Mouse (Mus musculus) kidney, postnatal 36 days (tissue): Measurements from ENCODE around the gene Dnase2a.

Source experiments
- DNase-seq, 2 experiments: peaks; one replicate each; pipeline ENCODE4 v3.0.0; 2021 to 2022; ENCODE audit warnings: mixed read lengths in 2 of 2

Dnase2a gene

DNA sequence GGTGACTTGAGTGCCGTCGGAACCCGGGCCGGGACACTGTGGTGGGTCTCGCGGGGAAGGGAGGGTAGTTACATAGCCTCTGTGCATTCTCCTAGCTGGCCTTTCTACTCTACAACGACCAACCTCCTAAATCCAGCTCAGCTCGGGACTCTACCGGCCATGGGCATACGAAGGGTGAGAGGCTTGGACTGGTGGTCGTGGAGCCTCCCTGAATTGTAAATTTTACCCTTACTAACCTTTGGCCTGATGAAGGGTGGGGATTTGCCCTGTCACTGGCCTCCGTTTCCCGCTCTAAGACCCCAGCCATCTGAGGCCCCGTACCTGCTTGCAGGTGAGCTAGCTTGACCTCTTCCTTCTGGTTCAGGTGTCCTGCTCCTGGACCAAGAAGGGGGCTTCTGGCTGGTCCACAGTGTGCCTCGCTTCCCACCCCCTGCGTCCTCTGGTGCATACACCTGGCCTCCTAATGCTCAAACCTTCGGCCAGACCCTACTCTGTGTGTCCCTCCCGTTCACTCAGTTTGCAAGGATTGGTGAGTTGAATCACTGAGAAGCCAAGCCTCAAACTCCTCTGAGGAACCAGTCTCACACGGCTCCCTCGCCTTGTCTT lies 905 bp downstream of the Dnase2a start:
- no peak for DNase-seq

DNA sequence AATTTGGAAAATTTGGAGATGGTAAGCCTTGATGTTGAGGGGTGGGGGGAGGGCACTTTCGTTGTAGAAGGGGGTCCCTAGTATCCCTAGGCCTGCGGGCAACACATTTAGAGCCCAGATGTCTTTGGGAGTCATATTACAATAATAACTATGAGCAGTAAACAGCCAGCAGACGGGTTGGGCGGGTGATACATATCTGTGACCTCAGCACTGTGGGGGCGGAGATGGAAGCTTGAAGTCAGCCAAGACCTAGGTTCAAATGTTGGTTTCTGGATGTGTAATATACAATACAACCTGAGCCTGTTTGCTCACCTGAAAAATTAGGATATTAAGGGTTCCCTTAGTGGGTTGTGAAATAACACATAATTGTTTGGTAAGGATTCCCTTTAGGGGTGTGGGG lies 1.6 kb downstream of the Dnase2a start:
- DNase-seq, result no peak

DNA sequence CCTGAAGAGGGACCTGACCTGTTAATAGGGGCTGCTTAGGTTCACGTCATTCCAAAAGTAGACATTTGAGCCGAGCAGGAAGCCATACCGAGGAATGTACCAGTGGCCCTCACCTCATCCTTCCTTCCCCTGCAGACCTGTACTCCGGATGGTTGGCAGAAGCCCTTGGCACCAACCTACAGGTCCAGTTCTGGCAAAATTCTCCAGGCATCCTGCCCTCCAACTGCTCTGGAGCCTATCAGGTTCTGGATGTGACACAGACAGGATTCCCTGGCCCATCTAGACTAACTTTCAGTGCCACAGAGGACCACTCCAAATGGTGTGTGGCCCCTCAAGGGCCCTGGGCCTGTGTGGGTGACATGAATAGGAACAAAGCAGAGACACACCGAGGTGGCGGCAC lies 2.2 kb downstream of the Dnase2a start:
- DNase-seq, result no peak

DNA sequence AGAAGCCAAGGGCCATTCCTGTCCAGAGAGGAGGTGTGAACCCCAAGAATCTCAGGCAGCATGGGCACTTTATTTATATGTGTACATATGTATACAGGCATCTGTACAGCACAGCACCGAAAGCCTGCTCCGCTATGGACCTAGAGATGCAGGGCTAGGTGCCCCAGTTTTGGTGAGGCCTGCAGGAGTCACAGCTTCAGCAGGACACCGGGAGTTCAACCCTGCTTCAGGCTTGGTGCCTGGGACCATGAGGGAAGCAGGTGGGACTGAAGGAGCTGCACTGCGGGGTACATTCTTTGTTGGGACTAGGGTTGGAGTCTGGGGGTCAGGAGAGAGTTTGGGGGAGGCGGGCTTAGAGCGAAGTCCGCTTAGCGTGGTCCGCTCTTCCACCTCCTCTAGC lies 3.5 kb downstream of the Dnase2a start:
- no peak for DNase-seq

DNA sequence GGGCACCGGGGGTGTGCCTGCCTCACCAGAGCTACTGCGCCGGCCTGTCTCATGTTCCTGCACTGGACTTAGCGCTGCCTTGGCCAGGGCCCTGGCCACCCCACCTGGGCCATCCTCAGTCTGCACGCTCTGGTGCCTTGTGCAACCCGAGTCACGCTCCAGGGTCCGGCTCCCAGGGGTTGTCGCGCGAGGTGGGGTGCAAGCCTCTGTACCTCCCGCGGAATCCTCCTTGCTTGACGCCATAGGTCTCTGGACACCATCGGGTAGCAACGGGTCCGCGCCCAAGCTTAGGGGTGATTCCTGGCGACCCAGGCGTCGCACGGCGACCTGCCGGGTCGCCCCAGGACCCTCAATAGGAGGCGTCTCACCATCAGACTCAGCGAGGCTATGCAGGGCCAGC lies 4.0 kb downstream of the Dnase2a start:
- peak in 1 of 2 experiments; percentile 11 for DNase-seq

DNA sequence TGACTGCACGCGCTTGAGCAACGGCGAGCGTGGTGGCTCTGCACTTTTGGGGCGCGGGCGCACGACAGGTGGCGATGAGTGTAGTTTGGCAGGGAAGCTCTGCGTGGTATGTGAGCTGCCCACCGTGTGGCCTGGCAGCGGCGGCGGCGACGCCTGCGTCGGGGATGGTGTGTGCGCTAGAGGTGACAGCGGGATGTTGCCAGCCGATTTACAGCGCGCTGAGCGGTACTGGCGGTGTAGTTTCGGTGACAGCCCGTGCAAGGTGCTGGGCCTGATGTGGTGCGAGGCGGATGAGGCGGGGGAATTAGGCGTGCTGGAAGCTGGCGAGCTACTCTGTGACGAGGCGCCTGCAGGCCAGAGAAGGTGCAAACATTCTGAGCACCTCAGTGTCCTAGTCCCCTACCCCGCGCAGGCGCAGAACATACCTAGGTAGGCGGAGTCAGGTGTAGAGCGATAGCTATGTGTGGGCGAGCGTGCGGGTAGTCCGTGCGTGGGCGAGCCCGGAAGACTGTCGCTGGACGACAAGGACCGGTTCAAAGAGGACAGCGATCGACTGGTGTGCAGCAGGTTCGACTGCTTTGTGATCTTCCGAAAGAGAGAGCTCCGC lies 4.6 kb downstream of the Dnase2a start:
- peak; percentile 84 to 88 for DNase-seq

DNA sequence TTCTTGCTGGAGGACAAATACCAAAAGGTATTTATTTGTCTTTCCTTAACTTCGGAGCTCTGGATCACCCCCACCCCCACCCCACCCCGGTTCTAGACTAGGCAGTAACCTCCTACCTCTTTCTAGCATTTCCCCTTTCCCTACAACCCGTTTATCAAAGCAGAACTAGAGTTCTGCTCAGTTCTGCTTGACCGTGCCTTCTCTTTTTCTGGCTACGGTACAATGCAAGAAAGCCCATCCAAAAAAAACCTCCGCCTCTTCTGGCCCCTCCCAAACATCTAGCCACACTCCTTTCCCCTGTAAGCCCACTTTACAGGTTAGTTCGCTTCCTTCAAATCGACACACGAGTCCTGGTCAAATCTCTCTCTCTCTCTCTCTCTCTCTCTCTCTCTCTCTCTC lies 5.1 kb downstream of the Dnase2a start:
- no peak for DNase-seq

DNA sequence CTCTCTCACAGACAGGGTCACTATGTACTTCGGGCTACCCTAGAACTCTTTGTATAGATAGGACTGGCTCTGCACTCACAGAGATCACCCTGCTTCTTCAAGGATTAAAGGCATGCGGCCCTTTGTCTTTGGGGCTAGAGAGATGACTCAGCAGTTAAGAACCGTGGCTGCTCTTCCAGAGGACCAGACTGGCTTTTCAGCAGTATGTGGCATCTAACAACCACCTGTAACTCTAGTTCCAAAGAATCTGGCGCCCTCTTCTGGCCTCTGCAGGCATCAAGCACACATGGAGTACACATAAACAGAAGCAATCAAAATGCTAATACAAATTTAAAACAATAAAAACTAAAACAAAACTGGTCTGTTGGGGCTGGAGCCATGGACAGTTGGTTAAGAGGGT lies 5.6 kb downstream of the Dnase2a start:
- DNase-seq, result peak; percentile 37 to 63

DNA sequence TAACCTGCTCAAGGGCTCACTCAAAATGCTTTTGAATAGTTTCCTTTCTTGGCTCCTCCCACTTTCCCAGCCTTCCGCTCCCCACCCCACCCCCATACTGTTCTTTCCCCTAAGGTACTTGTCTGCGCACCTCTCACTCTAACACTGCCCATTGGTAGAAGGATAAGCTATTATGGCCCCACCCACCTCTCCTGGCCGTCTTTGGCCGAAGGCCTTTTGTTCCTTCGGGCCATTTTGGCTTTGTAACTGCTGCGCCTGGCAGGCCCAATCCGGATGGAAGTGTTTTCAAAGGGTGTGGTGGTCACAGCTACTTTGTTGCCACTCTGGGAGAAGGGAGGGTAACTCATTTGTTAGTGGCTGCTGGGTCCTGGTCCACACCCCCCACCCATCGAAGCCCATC lies 6.9 kb downstream of the Dnase2a start:
- DNase-seq, result no peak

DNA sequence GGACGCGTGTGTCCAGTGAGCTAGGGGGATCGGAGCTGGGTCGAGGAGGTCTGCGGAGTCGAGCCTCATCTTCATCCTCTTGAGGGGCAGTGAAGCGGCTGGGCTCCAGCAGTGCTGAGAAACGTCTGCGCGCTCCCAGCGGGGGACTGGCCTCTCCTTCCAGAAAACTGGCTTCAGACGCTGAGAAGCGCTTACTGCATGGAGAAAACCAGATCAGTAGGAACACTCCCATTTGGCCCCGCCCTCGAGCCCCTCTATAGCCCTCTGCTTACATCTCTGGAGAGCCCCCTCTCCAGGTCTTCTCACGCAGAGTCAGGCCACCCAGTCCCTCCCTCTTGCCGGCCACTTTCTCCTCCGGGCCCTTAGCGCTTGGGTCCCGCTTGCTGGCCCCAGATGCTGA lies 9.4 kb downstream of the Dnase2a start:
- DNase-seq, result no peak

DNA sequence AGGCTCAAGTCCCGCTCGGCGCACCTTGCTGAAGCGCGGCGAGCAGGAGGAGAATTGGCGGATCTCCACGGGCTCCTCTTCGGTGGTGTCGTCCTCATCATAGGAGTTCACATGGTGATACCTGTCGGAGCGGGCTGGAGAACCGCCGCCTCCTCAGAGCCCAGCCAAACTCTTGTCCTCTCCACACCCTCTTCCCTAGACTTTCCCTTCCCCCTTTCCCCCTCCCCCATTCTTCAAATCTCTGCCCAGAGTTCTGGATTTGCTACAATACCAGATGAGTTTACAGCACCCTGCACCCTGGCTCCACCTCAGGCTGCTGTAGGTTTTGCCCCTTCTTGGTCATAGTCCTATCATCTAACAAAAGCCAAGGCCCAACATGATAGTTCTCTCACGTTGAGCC lies 10.3 kb downstream of the Dnase2a start:
- no peak for DNase-seq

DNA sequence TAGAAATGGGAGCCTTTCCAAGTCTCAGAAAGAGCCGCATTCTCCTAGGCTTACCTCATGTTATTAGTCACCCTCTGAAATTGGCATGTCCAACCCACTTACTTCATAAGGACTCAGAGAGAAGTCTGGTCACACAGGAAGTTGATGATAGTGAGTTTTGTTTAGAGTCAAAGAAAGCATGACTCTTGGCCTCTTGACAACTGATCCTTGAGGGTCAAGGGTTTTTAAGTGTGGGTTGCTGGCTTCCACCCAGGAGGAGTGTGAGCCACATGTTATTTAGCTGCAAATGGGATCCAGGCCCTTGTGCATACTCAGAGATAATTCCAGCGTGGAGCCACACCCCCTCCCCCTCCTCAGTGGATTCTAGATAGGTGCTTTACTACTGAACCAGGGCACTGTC lies 13.2 kb downstream of the Dnase2a start:
- DNase-seq, result no peak

DNA sequence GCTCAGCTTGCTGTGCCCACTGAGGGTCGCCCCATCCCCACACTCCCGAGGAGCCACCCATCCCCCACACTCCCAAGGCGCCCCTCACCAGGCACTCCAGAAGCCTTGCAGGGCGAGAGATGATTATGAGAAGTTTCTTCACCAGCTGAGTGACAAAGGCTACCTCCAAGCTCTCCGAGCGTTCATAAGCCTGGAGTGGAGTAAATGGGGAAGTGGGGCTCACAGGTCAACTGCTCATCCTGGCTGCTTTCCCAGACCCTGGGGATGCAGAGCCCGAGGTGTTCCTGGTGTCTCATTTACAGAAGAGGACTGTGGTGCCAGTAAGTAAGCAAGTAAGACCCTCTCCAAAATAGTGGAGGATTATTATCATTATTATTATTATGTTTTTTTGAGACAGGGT lies 17.2 kb downstream of the Dnase2a start:
- no peak for DNase-seq

DNA sequence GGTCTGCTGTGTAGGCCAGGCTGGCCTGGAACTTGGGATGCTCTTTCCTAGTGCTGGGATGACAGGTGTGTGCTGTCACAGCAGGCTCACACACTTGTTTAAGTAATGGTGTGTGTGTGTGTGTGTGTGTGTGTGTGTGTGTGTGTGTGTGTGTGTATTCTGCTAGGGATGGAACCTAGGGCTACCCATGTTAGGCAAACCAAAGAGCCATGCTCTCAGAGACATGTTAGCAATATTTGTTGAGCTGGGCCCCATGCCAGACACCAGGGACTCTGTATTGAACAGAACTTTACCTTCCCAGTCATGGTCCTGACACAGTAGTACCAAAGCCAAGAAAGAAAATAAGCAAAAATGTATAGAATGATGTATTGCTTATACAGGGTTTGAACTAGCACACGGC lies 19.2 kb downstream of the Dnase2a start:
- no peak for DNase-seq

DNA sequence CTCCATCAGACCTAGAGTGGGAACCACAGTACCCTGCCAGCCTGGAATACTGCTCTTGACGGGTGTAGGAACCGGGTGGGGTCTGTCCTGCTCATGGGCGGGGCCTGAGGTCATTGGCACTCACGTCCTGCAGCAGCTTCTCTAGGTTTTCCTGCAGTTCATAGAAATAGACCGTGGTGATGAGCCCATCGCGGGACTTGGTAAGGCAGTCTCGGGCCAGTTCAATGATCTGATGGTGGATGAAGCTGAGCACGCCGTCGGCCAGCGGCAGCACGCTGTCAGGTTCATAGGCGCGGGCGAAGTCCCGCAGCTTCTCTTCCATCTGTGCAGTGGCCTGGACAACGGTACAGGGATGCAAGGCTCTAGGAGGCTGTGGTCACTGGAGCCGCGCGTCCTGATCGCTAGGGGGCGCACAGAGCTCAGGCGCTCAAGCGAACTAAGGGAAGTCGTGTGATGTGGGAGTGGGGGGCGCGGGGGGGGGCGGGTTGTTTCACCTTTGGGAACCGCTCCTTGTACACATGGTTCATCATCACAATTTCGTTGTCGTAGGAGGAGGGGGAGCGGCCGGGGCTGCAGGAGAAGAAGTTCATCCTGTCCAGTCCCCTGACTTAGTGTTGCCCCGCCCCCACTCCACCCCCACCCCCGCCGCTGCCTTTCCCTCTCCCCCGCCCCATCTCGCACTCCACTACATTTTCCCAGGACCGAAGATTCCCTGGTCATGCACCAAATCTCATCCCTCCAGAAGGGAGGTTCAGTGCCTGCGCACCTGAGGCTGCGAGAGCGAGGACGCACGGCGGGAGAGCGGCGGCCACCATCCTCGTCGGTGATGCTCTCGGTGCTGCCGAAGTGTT lies 20.3 kb downstream of the Dnase2a start:
- peak; percentile 62 to 88 for DNase-seq

DNA sequence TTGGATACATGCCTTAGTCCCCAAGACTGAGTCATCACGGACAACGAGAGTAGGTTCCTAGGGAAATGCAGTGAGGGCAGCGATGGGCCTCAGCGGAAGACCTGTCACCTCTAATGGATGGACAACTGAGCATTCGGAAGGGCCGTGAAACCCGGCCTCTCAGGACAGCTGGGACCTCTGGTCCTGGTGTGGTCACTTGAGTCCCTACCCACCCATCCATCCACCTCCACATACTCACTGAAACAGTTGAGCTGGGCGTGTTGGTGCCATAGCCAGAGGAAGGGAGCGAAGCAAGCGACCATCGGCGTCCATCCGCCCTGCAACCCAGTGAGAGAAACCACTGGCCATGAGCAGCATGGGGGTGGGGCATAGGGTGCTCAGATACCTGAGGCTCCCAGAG lies 22.2 kb downstream of the Dnase2a start:
- no peak for DNase-seq

DNA sequence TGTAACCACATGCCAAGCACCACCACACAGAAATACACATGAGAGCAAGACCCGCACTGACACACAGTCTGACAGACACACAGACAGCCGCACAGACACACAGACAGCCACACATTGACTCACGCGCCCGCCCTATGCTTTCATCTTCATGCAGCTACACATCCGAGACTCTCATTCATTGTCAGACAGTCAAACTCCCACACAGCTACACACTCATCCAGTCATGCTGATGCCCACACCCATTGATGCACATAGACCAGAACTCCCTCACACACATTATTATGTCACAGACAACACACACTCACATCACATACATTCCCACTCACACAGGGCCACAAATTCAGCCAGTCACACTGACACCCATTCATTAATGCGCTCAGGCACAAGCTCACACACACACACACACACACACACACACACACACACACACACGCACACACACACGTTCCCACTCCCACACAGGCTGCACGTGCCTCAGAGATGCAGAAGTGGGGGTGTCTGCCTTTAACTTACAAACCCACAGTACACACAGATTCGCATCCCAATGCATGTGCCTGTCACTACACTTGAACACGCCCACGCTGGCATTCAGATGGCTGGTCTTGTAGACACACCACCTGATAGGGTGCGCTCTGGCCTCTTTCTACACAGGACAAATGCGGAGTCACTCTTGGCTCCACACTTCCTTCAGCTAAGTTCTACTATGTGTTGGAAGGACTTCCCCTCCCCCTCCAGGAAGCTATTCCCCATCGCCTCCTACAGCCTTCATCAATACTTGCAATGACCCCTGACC lies 25.6 kb downstream of the Dnase2a start:
- DNase-seq, result no peak

DNA sequence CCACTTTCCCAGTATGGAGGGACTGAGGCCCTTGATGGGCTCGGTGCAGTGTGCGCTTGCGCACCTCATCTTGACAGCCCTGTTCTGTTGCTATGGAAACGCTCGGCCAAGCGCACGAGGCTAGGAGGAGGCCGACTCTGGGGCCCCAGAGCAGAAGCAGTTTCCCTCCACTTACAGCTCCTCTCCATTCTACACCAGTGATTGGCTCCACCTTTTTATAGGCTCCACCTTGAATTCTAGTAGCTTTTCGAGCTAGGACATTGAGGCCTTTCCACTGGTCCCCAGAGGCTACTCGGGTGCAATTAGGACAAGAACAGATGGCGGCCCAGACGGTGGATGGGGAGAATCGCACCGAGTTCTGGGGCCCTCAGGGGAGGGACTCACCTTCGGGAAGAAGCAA lies 26.5 kb downstream of the Dnase2a start:
- DNase-seq, result no peak

DNA sequence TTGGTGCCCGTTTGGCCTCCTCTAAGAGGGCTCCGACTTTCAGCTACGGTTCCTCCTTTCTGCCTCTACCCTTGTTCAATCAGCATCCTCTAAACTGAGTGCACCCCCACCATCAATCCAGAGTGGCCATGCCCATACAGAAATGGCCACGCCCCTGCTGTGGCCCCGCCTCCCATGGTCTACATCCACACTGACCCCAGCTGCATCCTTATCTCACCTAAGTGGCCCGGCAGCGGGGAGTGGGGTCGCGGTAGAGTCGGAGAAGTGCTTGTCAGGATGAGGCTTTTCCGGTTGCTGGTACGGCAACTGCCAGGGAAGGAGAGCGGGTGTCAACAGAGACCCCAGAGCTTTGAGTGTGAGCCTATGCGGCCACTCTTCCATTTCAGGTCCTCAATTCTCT lies 27.1 kb downstream of the Dnase2a start:
- DNase-seq, result no peak

DNA sequence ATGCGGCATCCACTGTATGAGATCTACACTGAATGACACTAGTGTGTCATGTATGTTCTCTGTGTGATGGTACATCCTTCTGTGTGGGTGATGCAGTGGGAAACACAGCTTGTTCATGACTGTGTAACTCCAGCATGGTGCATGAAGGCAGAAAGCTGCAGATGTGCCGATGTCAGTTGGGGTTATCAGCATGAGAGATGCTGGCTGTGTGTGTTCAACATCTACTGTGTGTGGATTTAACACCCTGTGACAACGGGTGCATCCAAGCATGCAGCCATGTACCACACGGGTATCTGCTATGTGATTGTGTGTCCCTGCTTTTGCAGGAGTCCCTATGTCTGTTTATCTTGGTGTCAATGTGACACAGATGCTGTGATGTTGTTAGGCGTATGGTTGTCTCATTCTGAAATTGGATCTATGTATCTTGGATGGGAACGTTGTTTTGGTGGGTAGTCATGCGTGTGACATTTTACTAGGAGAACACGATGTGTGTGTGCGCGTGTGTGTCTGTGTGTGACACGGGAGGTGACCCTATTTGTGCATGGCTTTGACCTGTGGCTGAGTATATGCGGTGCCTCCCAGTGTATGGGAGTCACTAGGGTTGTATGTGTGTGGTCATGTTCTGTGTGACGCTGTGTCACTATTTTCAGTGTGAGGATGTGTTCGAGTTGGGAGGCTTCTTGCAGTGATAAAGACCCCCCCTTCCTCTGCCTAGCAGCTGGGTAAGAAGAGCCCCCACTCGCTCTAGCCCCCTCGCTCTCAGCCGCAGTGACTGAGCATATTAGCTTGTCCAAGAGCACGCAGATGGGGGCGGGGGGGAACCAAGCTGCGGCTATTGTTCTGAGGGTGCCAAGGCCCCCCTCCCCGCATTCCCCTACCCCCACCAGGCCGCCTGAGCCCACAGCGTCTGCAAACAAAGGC lies 27.9 kb downstream of the Dnase2a start:
- DNase-seq, result no peak

DNA sequence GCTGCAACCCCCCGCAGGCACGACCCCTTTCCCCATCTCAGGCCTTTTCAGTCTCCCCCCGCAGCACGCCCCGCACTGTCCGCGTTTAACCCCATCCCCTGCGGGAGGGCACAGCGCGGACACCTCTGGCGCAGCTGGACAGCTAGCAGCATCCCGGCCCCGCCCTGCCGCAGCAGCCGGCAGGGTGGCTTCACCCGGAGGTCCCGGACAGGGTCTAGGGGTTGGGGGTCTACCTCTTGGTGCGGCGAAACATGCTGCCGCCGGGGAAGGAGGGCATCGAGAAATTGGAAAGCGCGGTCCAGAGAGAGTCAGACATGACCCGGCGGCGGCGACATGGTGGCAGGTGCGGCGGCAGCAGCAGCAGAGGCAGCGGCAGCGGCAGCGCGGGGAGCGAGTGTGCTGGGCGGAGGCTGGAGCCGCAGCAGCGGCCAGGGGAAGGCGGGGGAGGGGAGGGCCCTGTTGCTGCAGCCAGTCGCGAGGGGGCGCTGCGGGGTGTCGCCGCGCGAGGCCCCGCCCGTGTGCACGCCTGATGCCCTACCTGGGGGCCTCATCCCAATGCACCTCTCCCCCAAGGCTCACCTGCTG lies 28.7 kb downstream of the Dnase2a start, which contains the start of gene Mast1:
TSS of gene Mast1 (minus strand) at position 398 of the 585 bp plus-strand sequence.
- peak; percentile 28 to 83 for DNase-seq
